Mouse (Mus musculus) heart, adult 2 months (tissue): ENCODE data around the gene Emc3.

ENCODE experiments used
- CTCF ChIP-seq: fragments of 200-600 bp; IDR thresholded peaks from 2 replicates; pipeline ENCODE4 v1.8.1; 2022; ENCODE audit warnings: antibody characterized with exemption, mild to moderate bottlenecking, moderate library complexity
- EP300 ChIP-seq: fragments of 200-500 bp; IDR thresholded peaks from 2 replicates; pipeline ENCODE4 v1.6.1; 2011; ENCODE audit warnings: low read depth, low read length, control low read depth; ENCODE audit not compliant: insufficient read depth
- POLR2A ChIP-seq: fragments of 200-500 bp; IDR thresholded peaks from 2 replicates; pipeline ENCODE4 v1.6.1; 2011; ENCODE audit warnings: mild to moderate bottlenecking, low read depth, low read length, control low read depth; ENCODE audit not compliant: insufficient read depth

GRCm38 (mm10) chr6:113505689-113506088, 25.8 kb downstream of the Emc3 start:
- no peak for TF ChIP-seq POLR2A
- no peak for TF ChIP-seq CTCF
- no peak for TF ChIP-seq EP300
